Mouse (Mus musculus): Measurements from ENCODE around the gene Ormdl3. TPM values are rescaled to one million over a fixed set of nuclear protein-coding genes. Genes with fewer than 3 reads are reported as not detected.
A peak's percentile ranks its signal among the peaks of the same experiment; 100 is the strongest.
"Not testable (repeated sequence)": the region's sequence is repeated elsewhere in the genome, so short reads cannot be mapped to it uniquely, and the experiment has no call there.

The Ormdl3 gene
- 45.7 and 70.2 TPM in 2 replicates for polyA plus RNA-seq (2012; rRNA removed)

DNA sequence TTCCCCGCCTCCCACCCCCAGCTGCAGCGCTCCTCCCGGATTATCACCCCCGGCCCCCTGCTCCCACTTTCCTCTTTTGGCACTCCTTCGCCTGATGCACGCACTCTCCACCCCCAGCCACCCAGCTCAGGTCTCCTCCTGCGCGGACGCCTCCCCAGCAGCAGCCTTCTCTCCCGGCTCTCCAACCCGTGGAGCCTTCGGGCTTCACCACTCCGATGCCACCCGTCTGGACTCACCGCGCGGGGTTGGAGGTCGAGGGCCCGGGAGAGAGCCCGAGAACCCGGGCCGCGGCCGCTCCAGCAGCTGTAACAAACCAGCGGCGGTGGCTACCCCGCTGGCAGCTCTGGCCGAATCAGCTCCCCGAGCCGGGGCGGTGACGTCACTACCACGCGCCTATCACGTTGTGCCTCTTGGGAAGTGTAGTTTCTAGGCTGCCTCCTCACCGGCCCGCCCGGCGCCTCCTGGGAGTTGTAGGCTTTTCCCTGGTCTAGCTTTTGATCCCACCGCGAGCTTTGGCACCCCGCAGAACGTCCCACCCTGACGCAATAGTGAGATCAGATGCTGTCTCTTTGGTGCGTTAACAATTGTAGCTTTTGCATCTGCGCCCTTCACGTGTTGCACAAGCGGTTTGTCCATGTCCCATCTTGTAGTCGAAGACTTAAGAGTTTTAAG, at the start of gene Ormdl3:
Gene Ormdl3 (minus strand): TSS at position 477 of the 672 bp plus-strand sequence.
- WGBS = under 1% methylated on average over 49 of the region's 49 CpGs
- DNase-seq (ENCODE audit: low read depth, low spot score) = peak; percentile 94

DNA sequence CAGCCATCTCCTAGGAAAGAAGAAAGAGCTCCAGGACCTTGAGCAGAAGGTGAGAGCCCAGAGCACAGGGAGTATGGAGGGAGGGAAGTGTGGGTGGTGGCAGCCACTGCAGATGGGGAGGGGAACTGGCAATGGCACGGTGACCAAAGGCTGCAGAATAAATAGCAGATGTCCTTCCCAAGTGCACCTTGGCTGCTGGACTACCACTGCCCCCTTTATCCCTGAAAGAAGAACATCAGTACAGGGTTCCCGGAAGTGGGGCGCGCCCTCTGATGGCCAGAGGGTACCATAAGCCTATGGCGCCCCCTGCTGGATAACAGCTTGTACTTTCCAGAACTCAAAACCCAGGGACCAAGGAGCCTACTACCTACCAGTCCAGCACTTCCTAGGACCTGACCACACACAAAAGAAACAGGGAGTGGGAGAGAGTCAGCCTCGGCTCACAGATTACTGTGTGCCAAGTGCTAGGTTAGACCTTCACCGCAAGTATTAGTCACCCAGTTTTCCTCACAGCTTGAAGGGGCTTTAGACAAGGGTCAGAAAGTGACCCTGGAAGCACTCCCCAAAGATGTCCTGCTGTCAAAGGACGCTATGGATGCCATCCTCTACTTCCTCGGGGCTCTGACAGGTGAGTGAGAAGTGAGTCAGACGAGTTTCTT, 48.3 kb upstream of the Ormdl3 start:
- not testable (repeated sequence) for DNase-seq (ENCODE audit: low read depth, low spot score)
- 30% methylated on average over 10 of the region's 10 CpGs for WGBS

DNA sequence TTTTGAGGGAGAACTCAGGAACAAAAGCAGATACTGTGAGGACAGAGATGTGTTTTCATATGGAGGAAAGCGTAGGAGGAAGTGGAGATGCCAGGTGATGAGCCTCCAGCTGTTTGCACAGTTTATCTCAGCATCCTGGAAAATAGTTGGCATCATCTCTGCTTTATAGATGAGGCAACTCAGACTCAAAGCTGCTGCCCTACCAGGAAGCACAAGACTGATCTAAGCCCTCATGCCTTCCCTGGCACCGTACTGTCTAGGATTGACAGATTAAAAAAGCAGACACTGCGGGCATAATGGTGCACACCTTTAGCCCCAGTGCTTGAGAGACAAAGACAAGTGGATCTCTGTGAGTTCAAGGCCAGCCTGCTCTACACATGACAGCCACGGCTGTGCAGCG, 43.5 kb upstream of the Ormdl3 start:
- 76% methylated on average over 5 of the region's 5 CpGs for WGBS
- no peak for DNase-seq (ENCODE audit: low read depth, low spot score)

DNA sequence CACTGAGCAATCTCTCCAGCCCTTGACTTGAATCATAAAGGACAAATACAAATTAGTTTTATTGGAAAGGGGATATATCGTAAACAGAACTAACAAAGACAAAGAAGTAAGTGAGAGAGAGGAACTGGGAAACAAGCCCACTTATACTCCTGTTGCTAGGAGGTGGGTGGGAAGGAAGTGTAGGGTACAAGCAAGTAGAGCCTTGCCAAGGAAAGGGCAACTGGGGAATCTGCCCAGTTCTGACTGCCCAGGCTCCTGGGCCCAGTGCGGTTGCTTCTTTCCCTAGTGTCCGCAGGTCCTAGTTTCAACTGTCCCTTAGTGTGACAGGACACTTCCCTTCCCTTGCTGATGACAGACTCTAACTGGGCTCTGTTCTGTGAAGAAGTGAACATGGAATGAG, 41.5 kb upstream of the Ormdl3 start:
- 93% methylated on average over 3 of the region's 3 CpGs for WGBS
- DNase-seq (ENCODE audit: low read depth, low spot score) = no peak

DNA sequence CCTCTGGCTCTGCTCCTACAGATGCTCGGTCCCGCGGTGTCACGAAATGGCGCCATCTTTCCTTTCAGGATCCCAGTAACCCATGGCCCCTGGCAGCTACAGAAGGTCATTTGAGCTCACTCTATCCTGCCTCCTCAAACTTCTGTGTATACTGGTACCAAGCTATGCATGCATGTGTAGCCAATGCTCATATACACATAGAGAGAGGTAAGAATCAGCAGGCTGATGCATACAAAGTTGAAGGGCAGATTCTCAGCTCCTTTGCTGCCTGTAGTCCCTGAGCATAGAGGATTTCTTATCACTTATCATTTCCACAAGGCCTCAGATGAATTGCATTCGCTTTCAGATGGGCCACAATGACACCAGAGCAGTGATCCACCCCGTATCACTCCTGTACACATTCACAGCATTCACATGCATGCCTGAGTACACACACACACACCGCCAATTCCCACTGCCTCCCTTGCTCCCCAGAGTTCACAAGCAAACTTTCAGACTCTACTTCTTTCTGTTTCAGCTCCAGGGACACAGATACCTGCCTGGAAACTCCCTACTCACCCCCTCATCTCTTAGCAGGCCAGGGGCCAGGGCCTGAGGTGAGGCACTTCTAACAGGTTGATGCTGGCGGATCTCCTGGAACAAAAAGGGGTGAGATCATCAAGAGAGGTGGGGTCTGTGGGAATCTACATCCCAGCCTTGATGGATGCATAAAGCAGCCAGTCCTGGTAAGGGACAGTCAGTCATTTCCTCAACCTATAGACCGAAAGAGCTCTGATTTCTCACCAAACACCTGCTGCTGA, 38.6 kb upstream of the Ormdl3 start, which contains the start of the genes Gm12355 and Gsdma3:
Gene Gm12355 (minus strand): TSS at position 51 of the 800 bp plus-strand sequence.
Gene Gsdma3 (plus strand): TSS at position 750 of the 800 bp plus-strand sequence.
- whole genome bisulfite sequencing = 89% methylated on average over 10 of the region's 10 CpGs
- DNase-seq (ENCODE audit: low read depth, low spot score) = no peak

DNA sequence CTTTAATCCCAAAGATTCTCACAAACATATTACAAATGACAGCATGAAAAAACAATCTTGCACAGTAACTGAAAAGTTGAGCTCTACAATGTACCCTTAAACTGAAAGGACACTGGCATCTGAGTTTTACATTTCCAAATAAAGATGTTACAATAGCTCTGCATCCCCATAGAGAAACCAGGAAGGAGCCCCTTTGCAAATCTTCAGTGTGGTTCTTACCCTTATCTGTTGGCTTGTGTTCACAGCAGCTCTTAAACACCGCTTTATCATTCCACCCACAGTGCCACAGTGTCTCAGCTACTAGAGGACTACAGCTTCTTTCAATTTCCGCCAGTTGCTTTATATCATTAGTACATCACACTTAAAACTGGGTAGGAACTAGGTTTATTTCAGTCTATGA, 37.2 kb upstream of the Ormdl3 start:
- 93% methylated on average over 2 of the region's 2 CpGs for WGBS
- not testable (repeated sequence) for DNase-seq (ENCODE audit: low read depth, low spot score)

DNA sequence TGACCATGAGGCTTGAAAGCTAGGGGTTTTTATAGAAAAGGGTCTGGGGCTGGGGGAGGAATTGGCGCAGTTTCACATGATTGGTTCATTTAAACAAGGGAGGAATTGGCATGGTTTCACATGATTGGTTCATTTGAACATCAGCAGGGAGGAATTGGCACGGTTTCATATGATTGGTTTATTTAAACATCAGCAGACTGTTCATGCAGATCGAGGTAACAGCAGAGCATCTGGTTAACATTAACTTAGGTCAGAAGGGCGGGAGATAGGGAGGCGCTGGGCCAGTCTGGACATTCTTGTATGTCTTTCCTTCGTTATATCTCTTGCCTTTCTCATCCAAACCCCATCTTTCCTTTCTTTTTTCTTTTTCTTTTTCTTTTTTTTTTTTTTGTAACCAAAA, 36.8 kb upstream of the Ormdl3 start:
- 78% methylated on average over 6 of the region's 6 CpGs for WGBS
- DNase-seq (ENCODE audit: low read depth, low spot score) = not testable (repeated sequence)

DNA sequence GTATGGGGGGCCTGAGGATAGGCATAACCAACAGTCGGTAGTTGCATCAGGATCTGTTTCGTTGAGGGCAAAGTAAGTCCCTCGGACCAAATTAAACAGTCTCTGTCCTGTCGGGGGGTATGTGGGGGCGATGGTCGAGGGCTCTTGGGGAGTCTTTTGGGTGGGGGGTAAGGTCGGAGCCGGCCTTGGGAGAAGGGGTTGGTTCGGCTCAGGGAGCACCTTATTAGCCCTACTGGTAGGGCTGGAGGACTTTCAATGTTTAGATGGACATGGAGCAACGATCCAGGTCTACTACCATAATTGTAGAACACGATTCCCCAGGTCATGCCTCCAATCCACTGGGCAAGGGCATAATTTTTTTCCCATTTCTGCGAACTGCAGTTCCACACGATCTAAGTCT, 33.6 kb upstream of the Ormdl3 start:
- WGBS = 93% methylated on average over 13 of the region's 13 CpGs
- no peak for DNase-seq (ENCODE audit: low read depth, low spot score)

DNA sequence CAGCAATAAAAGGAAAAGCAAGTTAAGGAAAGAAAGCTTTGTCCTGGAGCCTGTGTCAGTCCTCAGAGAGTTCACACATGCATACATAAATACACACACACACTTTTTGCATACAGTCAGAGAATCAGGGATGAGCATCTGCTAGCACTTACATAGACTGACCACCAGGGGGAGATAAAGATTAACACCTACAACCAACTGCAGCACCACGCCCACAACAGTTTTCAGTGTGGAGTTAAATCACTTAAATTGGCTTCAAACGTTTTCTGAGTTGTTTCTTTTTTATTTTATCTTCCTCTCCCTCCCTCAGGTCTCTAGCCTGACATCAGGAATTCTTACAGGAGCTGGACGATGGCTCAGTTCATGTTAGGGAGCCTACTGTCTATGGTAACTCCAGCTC, 19.6 kb upstream of the Ormdl3 start:
- WGBS = 9% methylated on average over 3 of the region's 3 CpGs
- DNase-seq (ENCODE audit: low read depth, low spot score) = no peak

DNA sequence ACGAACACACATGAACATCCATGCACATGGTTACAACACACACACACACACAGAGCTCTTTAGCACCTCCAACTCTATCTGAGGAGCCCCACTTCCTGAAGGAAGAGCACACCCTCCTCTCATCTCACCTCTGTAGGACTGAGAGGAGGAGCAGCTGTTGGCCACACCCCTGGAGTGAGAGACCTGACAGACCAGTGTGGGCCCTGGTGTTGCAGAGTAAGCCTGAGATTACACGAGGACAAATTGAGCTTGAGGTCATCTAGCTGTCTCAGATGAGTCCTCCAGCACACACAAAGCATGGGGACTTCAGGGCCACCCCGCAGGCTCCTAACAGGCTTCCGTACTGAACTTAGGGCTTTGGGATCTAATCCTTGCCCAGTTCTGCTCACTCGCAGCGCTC, 17.7 kb upstream of the Ormdl3 start:
- DNase-seq (ENCODE audit: low read depth, low spot score) = not testable (repeated sequence)
- WGBS = 63% methylated on average over 6 of the region's 6 CpGs

DNA sequence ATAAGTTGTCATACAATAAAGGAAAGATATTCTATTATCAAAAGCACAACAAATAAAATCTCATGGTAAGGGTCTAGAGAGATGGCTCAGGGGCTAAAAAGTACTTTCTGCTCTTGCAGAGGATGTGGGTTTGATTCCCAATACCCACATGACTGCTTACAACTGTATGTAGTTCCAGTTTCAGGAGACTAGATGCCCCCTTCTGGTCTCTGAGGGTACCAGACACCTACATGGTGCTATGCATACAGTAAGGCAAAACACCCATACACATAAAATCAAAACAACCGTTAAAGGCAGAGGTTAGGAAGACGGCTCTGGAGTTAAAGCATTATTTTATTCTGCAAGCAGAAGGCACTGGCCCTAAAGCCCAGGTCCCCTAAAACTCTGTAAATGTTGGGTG, 16.8 kb upstream of the Ormdl3 start:
- WGBS = 68% methylated on average over 2 of the region's 2 CpGs

DNA sequence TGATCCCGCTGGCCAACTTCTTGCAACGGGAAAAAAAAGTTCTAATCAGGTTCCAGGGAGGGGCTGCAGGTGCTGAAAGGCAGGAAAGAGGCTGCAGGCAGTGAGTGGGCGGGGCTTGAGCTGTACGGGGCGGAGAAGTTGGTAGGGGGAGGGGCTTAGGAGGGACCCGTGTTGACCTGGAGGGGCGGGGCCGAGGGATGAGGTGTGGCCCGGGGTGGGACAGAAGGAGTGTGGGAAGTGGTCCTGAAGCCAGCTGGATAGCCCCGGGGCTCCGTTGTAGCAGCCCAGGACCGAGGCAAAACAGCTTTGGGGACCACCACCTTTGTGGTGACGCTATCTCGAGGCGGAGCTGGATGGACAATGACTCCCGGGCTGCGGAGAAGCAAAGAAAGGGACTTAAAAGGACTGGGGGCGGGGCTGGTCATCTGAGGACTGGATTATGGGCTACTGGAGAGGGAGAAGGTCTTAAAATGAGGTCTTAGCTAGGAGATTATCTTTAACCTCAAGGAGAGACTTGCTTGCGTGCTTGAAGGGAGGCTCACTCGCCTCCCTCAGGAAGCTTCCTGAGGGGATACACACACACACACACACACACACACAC, 15.0 kb upstream of the Ormdl3 start:
- DNase-seq (ENCODE audit: low read depth, low spot score) = no peak
- 4% methylated on average over 20 of the region's 20 CpGs for WGBS

More for the DNA sequence above, 16.8 kb upstream of the Ormdl3 start:
- no peak for DNase-seq (ENCODE audit: low read depth, low spot score)

DNA sequence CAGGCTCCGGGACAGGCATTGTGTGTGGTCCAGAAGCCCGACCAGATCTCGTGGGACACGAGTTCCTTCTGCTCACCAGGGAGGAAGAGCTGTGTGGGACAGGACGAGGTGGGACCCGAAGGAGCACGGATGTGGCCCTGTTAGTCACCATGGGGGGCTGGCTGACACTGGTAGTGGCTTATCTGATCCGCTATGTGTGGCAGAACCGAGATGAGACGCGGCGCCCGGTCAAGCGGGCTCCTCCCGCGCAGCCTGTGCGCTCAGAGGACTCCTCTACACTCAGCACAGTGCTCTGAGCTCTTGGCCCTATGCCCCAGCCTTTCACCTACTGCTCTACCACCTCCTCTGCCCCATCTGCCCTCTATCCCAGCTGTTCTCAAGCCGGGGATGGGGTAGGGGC, 12.1 kb upstream of the Ormdl3 start:
- WGBS = 28% methylated on average over 18 of the region's 18 CpGs
- DNase-seq (ENCODE audit: low read depth, low spot score) = no peak

DNA sequence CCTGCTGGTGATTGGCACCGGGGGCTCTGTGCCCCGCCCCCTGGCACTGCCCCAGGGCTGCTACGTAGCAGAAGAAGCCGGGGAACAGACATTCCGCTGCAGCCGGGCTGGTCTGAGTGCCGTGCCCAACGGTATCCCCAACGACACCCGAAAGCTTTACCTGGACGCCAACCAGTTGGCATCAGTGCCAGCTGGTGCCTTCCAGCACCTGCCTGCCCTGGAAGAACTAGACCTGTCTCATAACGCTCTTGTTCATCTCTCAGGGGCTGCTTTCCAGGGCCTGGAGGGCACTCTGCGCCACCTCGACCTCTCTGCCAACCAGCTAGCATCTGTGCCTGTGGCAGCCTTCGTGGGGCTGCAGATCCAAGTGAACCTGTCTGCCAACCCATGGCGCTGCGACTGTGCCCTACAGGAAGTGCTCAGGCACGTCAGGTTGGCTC, 11.7 kb upstream of the Ormdl3 start:
- WGBS = 41% methylated on average over 18 of the region's 18 CpGs
- no peak for DNase-seq (ENCODE audit: low read depth, low spot score)

DNA sequence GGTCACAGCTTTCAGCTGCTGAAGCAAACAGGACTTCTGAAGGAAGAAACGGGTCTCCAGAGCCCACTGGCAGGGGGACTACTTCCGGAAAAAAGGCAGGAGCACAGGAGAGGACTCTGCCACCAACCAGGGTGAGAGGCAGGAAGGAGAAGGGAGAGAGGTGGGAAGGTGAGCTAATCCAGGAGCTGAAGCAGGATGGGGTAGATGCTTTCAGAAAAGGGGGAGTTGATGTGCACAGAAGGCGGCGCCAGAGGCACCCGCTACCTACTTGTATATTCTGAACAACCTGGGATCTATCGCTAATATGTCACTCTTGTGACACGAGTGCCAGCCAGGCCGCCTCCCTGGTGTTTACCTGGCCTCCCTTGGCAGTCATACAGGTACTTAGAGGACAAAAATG, 10.8 kb upstream of the Ormdl3 start, which contains the start of gene Lrrc3c:
Gene Lrrc3c (plus strand): TSS at position 301 of the 400 bp plus-strand sequence.
- WGBS = 72% methylated on average over 8 of the region's 8 CpGs
- DNase-seq (ENCODE audit: low read depth, low spot score) = no peak

DNA sequence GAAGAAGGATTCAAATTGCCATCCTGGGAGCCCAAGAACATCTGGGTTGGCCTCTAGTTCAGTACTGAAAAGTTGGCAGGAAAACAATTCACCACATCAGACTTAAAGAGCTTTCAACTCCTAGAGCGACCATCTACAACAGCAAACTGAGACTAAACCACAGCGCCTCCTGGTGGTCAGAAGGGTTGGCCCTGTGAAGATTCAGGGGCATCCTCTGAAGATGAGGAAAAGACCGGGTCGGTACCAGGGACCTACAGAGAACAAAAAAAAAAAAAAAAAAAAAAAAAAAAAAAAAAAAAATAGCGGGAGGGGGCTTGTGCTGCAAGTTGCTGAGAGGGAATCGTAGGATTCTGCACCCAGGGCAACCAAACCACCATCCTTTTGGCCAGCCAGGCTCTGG, 10.2 kb upstream of the Ormdl3 start:
- WGBS = 24% methylated on average over 6 of the region's 6 CpGs
- no peak for DNase-seq (ENCODE audit: low read depth, low spot score)

DNA sequence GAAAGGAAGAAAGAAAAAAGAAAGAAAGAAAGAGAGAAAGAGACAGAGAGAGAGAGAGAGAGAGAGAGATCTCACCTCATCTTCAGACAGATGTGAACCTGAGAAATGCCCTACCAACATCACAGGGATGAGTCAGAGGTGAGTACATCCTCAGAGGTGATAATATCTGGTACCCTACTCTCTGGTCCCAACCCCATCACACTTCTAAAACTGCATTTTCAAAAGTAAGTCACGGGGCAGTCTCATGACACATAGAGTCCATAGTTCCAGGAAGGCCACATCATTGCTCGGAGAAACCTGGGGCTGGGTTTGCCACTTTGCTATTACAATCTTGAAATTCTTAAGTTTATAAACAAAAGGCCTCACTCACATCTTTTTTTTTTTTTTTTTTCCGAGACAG, 8.8 kb upstream of the Ormdl3 start:
- 46% methylated on average over 3 of the region's 3 CpGs for WGBS
- no peak for DNase-seq (ENCODE audit: low read depth, low spot score)

DNA sequence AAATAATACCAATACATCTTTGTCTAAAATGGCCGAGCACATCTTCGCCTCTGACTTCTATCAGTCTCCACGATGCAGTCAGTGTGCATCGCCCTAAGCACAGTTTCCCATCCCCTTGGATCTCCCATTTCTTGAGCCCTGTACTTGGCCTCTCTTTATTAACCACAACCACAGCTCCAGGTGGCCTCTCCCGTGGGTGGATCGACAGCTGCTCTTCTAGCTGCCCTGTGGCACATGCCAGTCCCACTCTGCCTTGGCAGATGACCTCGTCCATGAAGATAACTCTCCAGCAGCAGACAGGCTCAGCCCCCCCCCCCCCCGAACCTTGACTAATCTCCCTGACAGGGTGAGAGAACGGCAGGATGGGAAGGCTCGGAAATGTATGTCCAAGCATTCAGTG, 8.3 kb upstream of the Ormdl3 start:
- WGBS = 64% methylated on average over 10 of the region's 10 CpGs
- no peak for DNase-seq (ENCODE audit: low read depth, low spot score)

DNA sequence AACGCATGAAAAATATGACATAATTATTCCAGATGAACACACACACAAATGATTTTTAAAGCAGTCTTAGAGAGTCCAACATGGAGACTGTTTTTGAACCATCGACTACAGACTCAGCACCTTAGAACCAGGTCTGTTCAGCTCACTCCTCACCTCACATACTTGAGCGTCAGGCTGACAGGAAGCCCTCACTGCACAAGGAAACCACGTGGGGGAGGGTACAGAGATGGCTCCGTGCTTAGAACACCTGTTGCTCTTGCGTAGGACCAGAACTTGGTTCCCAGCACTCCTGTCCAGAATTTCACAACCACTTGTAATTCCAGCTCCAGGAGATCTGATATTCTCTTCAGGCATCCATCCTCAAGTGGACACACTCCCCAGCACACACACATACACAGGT, 7.9 kb upstream of the Ormdl3 start:
- WGBS = 67% methylated on average over 6 of the region's 6 CpGs
- DNase-seq (ENCODE audit: low read depth, low spot score) = no peak
